Mouse (Mus musculus): ENCODE measurements at regions not wholly inside any gene's neighbourhood (a gene's known extent, or its start where the extent isn't known, plus 50 kb on each side); places are given as distances from the start of the nearest gene placed in this dataset.
"Not testable (repeated sequence)": the region's sequence is repeated elsewhere in the genome, so short reads cannot be mapped to it uniquely, and the experiment has no call there.

DNA sequence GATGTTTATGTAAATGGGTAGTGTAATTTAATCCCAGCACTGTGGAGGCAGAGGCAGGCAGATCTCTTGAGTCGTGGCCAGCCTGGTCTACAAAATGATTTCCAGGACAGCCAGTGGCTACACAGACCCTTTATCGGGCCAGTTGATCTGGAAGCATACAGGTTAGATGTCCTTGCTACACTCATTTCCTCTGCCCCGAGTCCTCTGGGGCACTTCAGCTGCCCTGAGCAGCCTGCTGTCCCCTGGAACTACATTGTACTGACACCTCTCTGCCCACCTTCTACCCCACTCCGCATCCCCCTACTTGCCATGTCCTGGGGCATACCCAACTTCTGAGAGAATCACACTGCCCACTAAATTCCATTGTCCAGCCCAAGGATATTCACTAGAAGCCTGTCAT is 60.6 kb upstream of the Helt start:
- no peak for DNase-seq

GRCm38 (mm10) chr8:46357961-46358360 is 63.5 kb upstream of the Helt start:
- not testable (repeated sequence) for DNase-seq

- no peak for DNase-seq
Observed at GRCm38 (mm10) chr8:46362871-46363306, 68.4 kb upstream of the Helt start.

GRCm38 (mm10) chr8:46365711-46366110 is 71.2 kb upstream of the Helt start:
- no peak for DNase-seq

- no peak for DNase-seq
Observed at GRCm38 (mm10) chr8:46367125-46367524, 72.7 kb upstream of the Helt start.

GRCm38 (mm10) chr8:46374092-46374491 is 79.6 kb upstream of the Helt start:
- no peak for DNase-seq

- no peak for DNase-seq
Observed at GRCm38 (mm10) chr8:46375986-46376385, 81.5 kb upstream of the Helt start.

- DNase-seq, result no peak
Observed at GRCm38 (mm10) chr8:46384926-46385325, 85.9 kb upstream of the Acsl1 start.

GRCm38 (mm10) chr8:46385806-46386205 is 85.0 kb upstream of the Acsl1 start:
- DNase-seq, result peak; percentile 8 to 54

DNA sequence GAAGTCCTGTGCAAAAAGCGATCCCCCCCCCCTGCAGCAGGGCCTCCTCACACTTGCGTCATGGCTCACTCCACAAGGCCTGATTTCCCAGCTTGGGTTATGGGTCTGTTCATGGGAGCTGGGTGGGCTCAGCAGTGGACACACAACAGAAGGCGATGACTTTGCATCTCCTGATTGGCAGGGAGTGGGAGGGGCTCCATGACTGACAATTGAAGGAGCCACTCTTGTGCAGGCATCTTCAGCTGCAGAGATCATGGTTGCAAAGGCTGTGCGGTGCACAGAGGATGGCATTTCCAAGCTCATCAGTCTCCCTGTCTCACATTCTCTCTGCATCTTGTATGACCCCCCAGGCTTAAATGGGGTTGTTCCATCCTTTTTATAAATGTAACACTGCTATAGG is 84.3 kb upstream of the Acsl1 start:
- no peak for DNase-seq

DNA sequence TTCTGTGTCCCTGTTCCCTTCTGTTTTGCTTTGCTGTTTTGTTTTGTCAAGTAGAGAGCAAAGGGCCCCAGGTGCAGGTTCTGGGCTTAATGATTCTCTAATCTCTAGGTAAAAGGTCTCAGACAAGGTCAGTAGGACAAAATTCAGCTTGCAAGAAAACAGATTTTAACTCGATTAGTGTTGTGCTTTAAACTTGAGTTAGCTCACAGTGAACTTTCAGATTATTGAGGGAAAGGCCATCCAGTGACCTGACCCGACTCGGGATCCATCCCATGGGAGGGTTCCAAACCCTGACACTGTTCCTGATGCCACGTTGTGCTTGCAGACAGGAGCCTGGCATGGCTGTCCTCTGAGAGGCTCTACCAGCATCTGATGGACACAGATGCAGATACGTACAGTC is 83.8 kb upstream of the Acsl1 start:
- peak in 1 of 2 experiments; percentile 48 for DNase-seq

DNA sequence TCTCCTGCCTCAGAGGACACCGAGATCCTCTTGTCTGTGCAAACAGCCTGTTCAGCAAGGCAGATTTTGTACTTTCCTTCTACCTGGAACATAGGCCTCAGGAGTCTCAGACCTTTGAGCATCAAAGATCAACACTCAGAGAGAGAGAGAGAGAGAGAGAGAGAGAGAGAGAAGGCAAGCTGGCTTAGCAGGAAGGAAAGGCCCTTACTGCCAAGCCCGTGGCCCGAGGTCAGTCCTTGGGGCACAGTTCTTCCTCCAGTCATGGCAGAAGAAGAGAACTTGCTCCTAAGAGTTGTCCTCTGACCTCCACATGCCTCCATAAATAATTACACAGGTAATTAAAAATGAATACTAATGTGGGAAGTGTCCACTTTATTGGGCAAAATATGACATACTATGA is 82.4 kb upstream of the Acsl1 start:
- no peak for DNase-seq

DNA sequence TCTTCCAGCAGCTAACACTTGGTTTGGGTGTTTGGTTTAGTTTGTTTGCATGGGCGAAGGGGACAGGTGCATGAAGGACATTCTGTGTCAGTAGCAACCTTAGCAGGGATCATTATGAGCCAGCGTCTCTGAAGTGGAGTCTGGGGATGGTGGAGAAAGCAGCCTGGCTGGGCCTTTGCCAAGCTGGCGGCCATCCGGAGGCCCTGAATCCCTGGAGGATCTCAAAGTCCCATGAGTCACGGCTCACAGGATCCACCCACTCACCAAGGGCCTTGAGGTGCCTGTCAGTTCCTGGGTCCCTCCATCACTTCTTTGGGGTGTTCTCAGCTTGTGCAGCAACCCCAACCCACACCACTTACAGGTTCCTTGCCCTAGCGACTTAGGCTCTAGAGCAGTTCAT is 80.4 kb upstream of the Acsl1 start:
- peak; percentile 93 to 94 for DNase-seq

GRCm38 (mm10) chr8:46391678-46392077 is 79.2 kb upstream of the Acsl1 start:
- DNase-seq, result no peak

- DNase-seq, result no peak
Observed at GRCm38 (mm10) chr8:46393296-46393695, 77.5 kb upstream of the Acsl1 start.

- no peak for DNase-seq
Observed at GRCm38 (mm10) chr8:46394750-46395149, 76.1 kb upstream of the Acsl1 start.

DNA sequence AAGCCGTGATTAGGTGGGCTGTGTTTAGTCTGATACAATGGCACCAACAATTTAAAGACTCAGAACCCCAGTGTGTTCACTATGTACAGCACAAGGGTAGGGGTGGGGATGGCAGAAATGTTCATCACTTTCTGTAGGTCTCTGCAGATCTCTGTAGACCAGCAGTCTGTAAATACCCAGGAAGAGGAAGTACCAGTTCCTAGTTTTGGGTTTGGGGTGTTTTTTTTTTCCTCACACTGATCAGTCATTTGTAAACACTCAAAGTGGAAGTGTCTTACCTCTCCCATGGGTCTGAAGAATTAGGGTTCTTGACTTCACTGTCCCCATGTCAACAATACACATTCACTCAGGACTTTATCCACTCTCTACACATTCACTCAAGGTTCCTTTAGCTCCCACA is 75.5 kb upstream of the Acsl1 start:
- DNase-seq, result no peak

DNA sequence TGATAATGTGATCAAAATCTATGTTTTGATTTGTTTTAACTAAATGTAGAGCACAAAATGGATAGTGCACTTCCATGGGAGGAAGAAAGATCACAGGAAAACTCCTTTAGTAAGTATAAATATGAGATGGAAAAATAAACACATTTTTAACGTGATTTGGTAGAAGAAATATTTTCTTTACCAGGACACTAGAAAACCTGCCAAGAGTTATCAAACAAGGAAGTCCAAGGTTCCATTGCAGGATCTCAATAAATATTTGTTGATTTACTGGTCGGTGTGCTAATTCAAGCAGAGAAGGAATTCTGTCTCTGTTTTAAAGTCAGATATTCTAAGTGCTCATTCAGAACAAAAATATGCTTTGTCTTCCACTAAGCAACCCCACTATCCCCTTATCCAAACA is 73.8 kb upstream of the Acsl1 start:
- no peak for DNase-seq

- DNase-seq, result no peak
Observed at GRCm38 (mm10) chr8:46397777-46398176, 73.1 kb upstream of the Acsl1 start.

- no peak for DNase-seq
Observed at GRCm38 (mm10) chr8:46400595-46400994, 70.2 kb upstream of the Acsl1 start.

- peak in 1 of 2 experiments; percentile 54 for DNase-seq
Observed at GRCm38 (mm10) chr8:46403877-46404560, 66.8 kb upstream of the Acsl1 start.

DNA sequence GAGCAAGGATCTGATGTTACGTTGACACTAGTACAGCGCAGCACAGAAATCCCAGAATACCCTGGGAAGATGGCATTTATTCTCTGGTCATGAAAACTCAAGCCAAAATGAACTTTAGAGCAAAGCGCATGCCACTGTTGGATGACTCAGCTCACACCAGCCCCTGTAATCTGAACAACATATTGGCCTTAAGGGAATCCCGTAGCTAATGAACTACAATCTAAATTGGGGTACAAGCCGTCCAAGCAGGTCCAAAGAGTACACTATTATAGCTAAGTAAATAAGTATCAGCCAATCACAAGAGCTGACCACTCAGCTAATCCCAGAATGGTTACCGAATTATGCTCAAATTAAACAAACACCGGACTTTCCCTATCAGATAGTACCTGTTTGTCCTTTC is 62.0 kb upstream of the Acsl1 start:
- DNase-seq, result no peak

- DNase-seq, result no peak
Observed at GRCm38 (mm10) chr8:46409296-46409695, 61.5 kb upstream of the Acsl1 start.

GRCm38 (mm10) chr8:46411877-46412625 is 58.8 kb upstream of the Acsl1 start:
- no peak for DNase-seq
